Mouse (Mus musculus) megakaryocyte, embryonic 14.5 days (primary cell): ENCODE results near the gene Hdac2.

Experiments used
- FLI1 ChIP-seq: IDR thresholded peaks from 2 replicates; pipeline ENCODE4 v1.6.1; 2012; ENCODE audit warnings: low read length, inconsistent platforms, mixed read lengths
- GATA1 ChIP-seq: IDR thresholded peaks from 3 replicates; pipeline ENCODE4 v1.6.1; 2012; ENCODE audit warnings: mixed read lengths, low read length, inconsistent platforms, borderline replicate concordance

DNA sequence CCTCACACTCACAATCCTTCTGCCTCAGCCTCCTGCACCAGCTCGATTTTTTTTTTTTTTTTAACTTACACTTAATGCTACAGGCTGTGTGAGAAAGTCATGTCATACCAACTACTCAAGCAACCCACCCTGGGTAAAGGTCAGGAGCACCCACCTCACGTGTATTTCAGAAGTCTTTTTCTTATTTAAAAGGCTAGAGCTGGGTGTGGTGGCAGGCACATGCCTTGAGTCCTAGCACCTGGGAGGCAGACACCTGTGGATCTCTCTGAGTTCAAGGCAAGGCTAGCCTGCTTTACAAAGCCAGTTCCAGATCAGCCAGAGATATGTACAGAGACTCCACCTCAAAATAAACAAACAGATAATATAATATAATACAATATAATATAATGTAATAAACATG lies 41.4 kb downstream of the Hdac2 start:
- TF ChIP-seq GATA1 (no peak), FLI1 (no peak)
